Mouse (Mus musculus) activated CD4-positive, CD25-positive, alpha-beta regulatory T cell, adult 4 months (primary cell): Measurements from ENCODE around the gene Ccdc12. TPM values are rescaled to one million over a fixed set of nuclear protein-coding genes. Genes with fewer than 3 reads are reported as not detected.
"Not testable (repeated sequence)": the region's sequence is repeated elsewhere in the genome, so short reads cannot be mapped to it uniquely, and the experiment has no call there.

ENCODE experiments used
- ATAC-seq: one replicate; pipeline ENCODE4 v1.8.0; 2017
- polyA plus RNA-seq, 2 experiments: library from polyadenylated mRNA; unstranded; fragments of 100-300 nt; shearing (Covaris generic); gene quantifications; one replicate each; pipeline ENCODE4 v1.2.1; 2017

Ccdc12 gene
- polyA plus RNA-seq, 2 experiments from 2014 or later = 224 to 285 TPM

DNA sequence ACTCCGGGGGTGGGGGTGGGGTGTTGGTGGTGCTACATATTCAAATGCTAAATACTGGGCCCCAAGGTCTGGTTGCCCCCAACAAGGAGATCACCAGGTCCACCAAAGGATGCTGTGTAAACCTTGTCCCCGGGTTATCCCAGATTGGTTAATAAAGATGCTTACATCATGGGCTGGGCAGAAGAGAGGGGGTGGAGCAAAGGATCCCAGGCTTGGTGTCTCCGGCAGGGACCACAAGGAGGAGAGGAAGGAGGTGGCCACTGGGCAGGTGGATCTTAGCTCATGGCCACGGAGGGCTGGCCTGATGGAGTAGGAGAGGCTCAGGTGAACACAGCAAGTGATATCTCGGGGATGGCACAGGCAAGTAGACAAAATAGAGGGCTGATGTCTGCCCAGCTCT lies 22.6 kb downstream of the Ccdc12 start:
- no peak for ATAC-seq

DNA sequence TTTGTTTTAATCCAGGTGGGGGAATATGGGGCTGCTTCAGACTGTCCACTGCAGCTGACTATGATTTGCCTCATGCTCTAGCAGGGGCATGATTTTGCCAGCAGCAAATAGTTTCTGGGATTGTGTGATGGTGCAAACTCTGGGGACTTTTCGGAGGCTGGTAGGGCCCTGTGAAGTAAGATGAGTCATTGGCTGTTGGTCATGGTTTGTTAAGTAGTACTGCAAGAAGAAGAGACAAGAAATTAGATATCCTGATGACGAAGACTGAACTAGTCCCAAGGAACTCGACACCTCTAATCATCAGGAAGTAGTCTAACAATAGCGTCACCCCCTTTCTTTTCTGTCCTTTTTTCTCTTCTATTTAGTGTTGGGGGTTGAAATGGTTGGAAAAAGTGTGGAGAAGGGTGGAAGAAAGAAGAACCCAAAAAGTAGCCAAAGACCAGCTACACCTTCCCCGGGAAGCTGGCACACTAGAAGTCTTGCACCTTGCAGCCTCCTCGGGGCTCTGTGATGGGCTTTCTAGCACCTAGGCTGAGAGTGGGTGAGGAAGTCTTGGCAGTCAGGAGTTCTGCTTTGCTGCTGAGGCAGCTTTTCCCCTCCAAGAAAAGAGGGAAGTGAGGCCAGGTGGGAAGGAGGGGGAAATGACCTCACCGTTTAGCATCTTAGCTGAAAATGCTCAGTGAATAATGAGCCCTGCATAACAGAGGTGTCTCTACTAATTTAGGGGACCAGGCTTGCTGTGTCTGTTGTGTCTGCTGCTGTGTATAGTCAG lies 24.6 kb downstream of the Ccdc12 start:
- ATAC-seq = no peak

DNA sequence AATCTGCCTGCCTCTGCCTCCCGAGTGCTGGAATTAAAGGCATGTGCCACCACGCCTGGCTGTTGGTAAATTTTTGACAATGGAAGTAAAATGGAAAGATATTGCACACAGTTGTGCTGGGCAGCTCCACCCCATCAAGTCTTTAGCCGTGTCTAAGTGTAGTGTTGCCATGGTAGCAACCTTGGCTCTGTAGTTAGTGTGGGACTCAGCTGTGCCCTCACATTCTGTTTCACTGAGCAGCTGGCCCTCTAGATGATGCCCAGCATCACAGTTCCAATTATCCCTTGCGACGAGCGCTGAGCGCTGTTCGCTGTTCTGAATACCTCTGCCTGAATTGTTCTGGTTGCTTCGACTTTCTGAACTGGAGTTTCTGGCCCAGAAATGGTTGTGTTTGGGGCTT lies 25.5 kb downstream of the Ccdc12 start:
- no peak for ATAC-seq

DNA sequence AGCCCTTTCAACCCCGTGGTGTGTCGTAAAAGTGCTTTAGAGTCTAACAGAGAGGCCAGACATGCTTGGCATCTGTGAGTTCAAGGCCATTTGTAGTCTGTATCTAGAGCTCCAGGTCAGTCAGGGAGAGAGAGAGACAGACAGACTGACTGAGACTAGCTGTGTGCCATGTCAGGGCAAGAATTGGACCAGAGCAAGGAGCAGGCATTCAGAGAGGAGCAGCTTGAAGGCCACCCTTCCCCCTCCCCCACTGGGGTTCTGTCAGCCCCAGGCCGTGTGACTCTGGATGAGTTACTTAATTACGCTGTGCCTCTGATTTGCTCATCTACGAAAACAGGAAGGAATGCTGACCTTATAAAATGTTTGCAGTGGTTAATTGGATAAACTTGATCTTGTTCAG lies 26.0 kb downstream of the Ccdc12 start:
- no peak for ATAC-seq

DNA sequence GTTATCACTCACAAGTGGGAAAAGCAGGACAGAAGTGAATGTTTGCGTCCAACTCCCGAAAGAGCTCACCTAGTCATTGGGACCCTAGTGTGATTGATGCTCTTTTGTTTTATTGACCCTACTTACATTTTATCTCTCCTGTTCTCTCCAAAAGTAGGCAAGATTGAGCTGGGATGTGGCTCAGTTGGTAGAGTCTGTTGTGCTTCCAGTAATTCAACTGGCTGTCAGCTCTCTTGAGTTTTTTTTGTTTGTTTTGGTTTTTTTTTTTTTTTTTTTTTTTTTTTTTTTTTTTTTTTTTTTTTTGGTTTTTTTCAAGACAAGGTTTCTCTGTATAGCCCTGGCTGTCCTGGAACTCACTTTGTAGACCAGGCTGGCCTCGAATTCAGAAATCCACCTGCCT lies 26.4 kb downstream of the Ccdc12 start:
- not testable (repeated sequence) for ATAC-seq

DNA sequence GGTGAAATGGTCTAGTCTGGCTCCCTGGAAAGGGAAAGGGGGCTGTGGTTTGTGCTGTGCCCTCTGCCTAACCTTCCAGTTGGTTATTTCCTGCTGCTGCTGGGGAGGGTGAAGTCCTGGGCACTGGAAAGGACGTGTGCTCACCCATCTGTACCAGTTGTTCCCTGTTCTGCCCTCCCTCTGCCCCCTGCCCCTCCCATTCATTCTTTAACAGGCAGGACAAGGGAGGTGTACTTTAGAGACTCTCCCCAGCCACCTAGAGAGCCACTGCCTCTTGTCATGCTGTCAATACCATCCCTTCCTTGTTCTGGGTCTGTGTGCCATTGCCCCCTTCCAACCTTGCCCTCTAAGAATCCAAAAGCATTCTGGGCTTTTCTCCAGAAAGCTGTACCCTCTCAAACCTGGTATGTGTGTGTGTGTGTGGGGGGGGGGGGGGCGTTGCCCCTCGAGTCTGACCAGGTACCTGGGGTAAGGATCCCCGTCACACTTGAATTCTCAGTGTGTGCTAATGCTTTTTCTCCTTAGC lies 27.3 kb downstream of the Ccdc12 start:
- no peak for ATAC-seq

DNA sequence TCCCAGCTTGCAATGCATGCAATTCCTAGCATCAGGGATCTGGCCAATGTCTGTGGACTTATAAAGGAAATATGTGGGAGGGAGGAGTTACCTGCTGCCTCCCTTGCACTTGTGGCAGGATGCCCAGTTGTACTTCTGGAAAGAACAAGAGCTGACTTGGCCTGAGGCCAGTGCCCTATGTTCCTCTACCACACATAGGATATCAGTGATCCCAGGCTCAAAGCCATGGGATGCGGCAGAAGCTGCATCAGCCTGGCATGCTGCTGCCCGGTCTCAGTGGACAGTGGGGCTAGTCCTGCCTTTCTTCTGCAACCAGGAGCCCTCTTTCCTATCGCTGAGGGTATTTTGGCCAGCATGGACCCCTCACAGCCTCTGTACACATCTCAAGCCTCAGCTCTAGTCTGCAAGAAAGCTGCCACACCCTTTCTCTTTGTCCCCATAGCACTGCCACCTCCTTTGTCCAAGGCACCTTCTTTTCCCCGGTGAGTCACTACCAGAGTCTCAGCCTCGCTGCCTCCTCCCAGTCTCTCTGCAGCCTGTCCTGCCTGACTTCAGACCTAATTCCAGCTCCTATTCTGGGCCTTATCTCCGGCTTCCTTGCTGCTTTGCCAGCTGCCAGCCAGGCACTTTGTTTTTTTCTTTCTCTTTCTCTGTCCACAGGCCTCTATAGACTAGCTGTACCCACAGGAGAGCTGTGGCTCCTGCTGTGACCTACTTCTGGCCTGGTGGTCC lies 28.0 kb downstream of the Ccdc12 start:
- no peak for ATAC-seq

DNA sequence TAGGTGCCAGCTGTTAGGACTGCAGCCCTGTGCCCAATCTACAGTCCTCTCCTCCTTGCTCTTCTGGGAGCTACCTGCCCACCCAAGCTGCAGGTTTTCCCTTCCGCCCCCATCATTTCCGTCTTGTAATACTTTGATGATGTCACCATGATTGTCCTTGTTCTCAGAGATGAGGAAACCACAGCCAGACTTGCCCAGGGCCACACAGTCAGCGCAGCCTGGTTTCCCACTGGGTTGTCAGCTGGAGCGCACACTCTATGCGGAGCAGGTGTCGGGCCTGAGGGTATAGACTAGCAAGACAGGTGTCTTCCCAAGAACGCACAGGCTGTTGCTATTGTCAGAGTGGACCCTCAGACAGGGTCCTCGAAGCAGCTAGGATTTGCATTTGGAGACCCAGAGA lies 28.9 kb downstream of the Ccdc12 start:
- ATAC-seq = peak; percentile 83

DNA sequence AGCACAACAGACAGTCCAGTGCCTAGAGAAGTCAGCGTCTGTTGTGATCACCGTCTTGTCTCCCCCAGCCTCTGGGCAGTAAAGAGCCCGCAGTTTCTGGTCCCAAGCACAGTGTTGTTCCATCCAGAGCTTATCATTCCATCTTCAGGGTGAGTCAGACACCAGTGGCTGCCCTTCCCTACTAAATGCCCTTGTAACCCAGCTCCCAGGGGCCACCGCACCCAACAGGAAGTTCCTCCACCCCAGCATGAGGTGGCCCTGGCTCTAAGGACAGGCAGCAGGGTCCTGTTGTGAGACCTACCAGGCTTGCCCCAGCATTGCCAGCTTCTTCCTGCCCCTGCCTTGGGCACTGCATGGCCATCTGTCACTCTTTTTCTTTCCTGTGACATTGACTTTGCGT lies 29.3 kb downstream of the Ccdc12 start:
- ATAC-seq = peak; percentile 58

DNA sequence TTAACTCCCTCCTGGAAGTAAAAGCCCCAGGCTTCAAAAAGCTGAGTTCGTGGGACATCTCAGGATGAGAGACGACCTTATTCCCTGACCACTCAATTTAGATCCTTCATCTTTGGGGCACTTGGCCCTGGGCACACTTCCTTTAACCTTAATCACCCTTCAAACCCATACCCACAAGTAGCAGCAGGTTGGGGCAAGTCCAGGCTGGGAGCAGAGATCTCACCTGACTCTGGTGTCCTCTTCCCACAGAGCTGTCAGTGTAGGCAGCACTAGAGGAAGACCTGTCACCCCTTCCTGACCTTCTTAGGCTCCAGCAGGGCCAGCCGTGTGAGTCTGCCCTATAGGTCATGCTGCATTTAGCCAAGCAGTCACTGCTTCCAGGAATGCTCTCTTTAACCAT lies 30.2 kb downstream of the Ccdc12 start:
- ATAC-seq = no peak

DNA sequence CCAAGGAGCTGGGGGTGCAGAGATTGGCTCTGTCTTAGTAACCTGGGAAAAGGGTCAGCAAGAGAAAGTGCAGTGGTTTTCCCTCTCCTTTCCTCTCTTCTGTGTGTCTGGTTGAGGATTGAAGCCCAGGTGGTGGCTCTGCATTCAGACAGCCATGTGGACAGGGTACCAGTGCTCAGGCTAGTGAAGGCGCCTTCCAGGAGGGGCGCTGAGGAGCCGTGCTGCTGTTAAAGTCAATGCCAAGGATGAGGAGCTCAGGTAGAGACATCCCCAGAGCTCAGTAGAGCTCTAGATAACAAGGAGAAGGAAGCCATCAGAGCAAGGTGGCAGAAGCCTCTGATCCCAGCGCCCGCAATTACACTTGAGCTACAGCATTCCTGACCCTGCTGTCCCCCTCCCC lies 30.8 kb downstream of the Ccdc12 start:
- no peak for ATAC-seq

DNA sequence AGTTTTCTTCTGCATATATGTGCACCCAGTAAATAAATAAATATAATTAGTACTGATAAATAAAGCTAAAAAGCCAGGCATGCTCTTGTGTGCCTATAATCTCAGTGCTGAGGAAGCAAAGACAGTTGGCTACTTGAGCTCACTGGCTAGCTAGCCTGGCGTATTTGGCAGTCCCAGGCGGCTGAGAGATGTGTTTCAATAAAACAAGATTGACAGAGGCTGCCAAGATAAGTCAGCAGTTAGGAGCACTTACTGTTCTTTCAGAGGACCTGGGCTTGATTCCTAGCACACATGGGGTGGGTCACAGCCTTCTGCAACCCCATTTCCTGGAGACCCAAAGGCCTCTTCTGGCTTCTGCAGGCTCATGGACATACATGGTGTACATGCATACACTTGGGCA lies 31.5 kb downstream of the Ccdc12 start:
- ATAC-seq = no peak

DNA sequence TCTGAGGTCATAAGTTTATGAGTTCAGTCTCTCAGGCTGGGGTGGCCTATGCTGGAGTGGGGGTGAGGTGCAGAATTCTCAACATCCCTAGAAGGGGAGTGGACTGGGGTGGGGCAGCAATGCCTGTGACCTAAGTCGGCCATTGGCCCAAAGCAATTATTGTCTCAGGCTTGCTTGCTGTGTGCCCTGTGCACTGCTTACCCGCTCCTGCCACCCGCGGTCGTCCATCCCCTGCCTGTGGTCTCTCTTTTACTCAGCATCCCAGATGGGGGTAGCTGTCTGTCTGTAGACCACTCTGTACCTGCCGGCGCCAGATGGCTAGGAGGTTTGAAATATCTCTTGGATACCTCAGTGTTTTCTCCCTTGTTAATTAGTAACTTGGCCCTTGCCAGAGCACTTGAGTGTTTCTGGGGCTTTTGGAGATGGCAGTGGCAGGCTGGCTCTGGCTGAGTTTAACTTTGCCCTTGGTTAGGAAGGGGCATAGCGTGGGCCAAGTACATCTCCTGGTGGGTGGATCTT lies 33.0 kb downstream of the Ccdc12 start:
- no peak for ATAC-seq

DNA sequence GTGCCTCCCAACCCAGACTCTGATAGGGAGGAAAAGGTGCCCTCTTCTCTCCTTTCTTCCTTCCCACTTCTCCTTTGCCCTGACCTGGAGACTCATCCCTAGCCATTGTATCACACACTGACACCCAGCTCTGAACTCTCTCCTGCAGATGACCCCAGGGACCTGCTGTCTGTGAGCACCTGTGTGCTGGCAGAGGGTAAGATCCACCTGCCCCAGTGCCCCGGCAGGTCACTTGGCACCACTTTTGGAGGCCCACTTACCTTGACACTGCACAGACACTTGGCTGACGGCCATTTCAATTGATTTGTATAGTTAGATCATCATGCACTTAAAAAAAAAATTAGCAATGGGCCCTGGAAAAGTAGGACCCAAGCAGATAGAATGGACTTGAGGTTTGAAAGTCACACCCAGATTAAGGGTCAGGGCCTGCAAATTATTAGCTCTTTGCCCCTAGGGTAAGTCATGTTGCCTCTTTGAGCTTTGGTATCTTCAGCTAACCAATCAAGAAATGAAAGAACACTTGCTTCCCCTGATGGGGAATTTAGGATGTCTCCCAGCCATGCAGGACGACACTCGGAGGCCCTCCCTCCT lies 39.0 kb downstream of the Ccdc12 start:
- ATAC-seq = no peak

DNA sequence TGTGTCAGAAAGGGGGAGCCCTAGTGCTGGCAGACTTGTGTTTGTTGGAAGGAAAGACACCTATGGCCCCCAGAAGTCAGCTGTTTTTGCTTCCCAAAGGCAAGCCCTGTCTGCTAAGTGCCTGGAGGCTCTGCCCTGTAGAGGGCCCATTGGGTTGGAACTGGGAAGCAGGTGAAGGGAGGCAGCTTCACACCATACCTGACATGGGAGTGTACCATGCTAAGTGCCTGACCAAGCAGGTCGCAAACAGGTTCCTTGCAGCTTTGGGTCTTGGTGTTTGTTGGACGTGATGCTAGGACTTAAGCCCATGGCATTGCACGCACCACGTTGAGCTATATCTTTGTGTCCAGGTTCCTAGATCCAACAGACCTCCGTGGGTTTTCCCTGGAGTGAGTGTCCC lies 40.1 kb downstream of the Ccdc12 start:
- no peak for ATAC-seq

DNA sequence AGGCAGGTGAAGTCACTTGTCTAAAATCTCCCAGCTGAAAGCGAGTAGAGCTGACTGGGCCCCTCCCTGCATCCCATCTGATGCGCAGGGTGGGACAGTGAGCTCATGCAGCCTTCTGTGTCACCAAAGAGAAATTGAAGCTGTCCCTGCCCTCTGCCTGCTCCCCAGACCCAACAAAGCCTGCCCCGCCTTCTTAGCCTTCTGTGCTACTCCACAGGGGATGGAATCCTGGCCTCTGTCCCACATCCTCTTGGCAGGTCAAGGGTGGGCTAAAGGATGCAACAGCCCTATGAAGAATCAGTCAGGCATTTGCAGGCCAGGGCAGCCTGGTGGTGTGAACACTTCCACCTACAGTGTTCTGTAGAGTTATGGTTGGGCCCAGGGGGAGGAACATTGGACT lies 41.2 kb downstream of the Ccdc12 start:
- no peak for ATAC-seq

DNA sequence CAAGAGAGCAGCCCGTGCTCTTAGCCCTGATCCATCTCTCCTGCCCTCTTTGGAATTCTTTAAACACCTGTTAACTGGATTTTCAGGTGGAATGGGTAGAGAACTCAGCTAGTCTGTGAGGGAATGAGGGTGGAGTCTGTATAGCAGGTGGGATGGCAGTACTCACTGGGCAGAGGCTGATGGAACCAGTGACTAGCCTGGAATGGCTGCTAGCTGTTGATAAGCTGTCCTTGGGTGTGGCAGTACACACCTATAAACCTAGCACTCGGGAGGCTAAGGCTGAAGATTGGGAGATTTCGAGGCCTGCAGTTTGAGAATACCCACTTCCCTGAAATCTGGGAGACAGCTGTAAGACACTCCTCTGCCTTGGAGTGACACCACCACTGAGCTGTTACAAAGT lies 43.3 kb downstream of the Ccdc12 start:
- ATAC-seq = no peak

DNA sequence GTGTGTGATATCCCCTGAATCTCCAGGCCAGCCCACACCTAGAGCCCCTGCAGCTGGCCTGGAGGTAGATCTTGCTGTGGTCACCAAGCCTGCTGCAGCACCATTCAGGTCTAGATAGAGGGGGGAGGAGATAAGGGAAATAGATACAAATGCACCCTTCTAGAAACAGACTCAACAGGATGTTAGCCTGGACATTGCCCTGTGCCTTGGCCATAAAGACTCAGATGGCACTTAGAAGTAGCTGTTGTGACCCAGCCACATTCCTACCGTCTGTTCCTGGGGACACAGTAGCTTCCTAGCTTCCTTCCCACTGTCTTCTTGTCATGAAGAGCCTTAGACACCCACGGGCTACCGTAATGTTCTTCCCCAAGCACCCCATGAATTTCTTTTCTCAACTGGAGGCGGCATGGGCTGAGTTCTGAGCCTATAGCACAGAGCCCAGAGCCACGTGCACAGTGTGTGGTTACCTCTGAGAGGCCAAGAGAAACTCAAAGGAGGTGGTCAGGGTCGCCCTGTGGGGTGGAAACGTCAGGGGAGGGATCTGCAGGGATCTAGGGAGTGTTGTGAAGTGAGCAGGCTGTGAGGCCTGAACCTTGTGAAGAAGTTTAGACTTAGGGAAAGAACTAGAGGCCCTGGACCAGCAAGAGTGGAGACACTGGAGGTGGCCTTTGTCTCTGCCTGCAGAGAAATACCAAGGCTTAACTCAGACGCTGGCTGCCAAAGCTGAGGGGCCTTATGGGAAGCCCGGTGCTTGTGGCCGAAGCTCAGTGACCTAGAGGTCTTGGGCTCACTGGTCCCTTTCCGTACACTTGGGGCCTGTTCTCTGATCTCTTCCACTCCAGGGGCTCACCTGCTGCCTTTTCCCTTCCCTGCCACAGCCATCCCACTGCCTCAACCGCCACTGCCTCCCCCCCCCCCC lies 45.1 kb downstream of the Ccdc12 start:
- ATAC-seq = no peak

DNA sequence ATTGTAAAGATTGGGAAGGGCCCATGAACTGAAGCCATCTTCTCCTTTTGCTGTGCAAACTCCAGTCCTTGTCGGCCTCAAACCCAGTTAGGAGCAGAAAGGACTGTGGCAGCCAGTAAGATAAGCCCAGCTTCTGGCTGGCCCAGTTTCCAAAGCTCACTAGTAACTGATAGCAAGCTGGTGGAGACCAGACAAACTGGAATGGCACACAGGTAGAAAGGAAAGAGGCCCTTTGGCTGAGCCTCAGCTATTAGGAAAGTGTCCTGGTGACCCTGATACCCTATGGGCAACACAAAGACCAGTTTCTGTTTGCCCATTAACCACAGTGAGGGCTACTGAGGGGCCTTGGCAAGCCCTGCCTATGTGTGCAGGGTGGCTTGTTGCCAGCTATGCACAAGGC lies 46.5 kb downstream of the Ccdc12 start:
- ATAC-seq = no peak

DNA sequence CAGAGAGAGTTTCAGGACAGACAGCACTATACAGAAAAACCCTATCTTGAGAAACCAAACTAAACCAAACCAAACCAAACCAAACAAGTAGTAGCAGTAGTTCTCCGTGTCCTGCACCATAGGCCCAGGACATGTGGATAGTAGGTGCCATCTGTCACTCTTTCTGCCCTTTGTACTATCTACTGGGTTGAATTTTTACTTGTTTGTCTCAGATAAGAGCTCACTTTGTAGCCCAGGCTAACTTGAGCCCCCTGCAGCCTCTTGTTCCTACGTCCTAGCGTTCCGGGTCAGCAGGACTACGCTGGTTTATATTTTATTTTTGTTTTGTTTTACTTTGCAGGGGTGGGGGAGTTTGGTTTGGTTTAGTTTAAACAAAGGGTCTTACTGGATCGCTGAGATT lies 47.6 kb downstream of the Ccdc12 start:
- ATAC-seq = no peak

DNA sequence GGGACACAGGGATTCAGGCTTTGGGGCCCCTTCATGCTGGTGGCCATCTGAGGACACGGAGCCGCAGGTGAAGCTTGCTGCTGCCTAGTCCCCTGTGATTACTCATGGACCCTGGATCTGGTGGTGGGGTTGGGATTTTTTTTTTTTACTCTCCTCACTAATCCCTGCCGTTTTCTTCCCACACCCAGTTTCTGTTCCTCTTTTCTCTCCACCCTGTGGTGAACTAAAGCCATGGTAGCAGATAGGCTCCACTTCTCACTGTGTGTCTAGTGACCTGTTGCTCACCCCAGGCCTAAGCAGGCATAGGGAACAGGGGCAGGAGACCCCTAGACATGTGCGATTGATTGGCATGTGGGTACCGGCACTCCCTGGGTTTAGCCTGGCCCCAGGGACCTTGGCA lies 50.5 kb downstream of the Ccdc12 start:
- ATAC-seq = no peak

DNA sequence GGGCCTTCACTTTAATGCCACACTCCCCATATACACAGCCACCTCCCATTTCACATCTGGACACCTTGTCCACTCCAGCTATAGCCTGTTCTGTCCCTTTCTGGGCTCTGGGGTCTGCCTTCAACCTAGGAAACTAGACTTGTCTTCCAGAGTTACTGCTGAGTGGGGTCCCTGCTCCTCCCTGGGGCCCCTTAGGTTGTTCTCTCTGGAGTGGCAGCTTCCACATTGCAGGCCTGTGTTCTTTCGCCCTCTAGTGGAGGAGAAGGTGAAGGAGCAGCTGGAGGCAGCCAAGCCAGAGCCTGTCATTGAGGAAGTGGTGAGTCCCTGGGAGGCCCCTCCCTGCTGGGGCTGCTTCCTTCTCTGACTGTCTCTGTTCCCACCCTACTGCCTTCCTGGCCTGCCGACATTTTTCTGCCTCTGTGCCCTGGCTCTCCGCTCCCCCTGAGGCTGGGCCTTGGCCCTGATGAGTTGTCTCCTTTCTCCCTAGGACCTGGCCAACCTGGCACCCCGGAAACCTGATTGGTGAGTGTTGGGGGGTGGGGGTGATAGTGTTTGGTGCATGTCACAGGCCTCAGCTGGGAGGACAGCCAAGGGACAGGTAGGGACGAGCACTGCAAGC lies 53.4 kb downstream of the Ccdc12 start:
- peak; percentile 100 for ATAC-seq
